In the genomic region with DNA sequence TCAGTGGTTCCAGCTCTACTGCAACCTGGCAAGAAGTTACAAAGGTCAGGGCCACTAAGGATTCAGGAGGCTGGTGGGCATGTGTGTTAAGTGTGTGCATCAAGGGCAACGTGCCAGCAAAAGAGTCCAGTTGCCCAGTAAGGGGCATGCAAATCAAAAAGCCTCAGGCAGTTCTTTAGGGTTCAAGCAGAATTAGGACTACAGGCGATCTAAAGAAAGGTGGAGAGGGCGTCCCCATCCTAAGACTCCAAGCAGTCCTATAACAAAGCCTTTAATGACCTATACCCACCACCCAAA, we compare ENCODE assay signal across 8 mouse cellular contexts. TPM values are rescaled to one million over a fixed set of nuclear protein-coding genes. Genes with fewer than 3 reads are reported as not detected.
DNase-seq lines count a peak whose midpoint lies in the region; ATAC-seq and TF ChIP-seq lines count a peak whose summit lies in the region.

No protein-coding gene starts in this region.

- WGBS in lung, adult 2 months = 21% methylated on average over 3 of the region's 3 CpGs
- WGBS in embryonic facial prominence, embryonic 11.5 days = 16% methylated on average over 3 of the region's 3 CpGs
- WGBS in midbrain, embryonic 13.5 days = 25% methylated on average over 3 of the region's 3 CpGs

- peak overlapping the region; percentile 70 for H3K9ac ChIP-seq in embryonic facial prominence, embryonic 11.5 days (replicated peaks; ENCODE audit: low read length)
- peak overlapping the region; percentile 92 for H3K9ac ChIP-seq in midbrain, embryonic 13.5 days (replicated peaks)

- DNase-seq in lung, adult 2 months = no peak
- DNase-seq in lung, postnatal 10 days = no peak
- no peak for DNase-seq in embryonic facial prominence, embryonic 11.5 days (ENCODE audit: low spot score)
- DNase-seq in kidney, adult 18-20 months = peak; percentile 45
- no peak for DNase-seq in frontal cortex, postnatal 36 days (ENCODE audit: low spot score in 2 of 2)
- no peak for DNase-seq in urinary bladder, postnatal 25 days (ENCODE audit: low spot score)
- DNase-seq in adrenal gland, postnatal 14 days = no peak

- H3K9me3 ChIP-seq in embryonic facial prominence, embryonic 11.5 days (replicated peaks; ENCODE audit: control insufficient read depth, low read length) = no peaks in the 10 kb centered on the region
- H3K9me3 ChIP-seq in midbrain, embryonic 13.5 days = no peaks in the 10 kb centered on the region

- no peak for TF ChIP-seq POLR2A in lung, adult 2 months (IDR thresholded peaks at IDR 0.05; ENCODE audit: borderline replicate concordance, extremely low read depth, low read depth, low read length)

- TF ChIP-seq CTCF in lung, adult 2 months (IDR thresholded peaks at IDR 0.05; ENCODE audit: insufficient read depth, low read length) = no peak

- H3K4me2 ChIP-seq in embryonic facial prominence, embryonic 11.5 days (ENCODE audit: low read depth, low read length) = peak overlapping the region; percentile 66
- H3K4me2 ChIP-seq in midbrain, embryonic 13.5 days (replicated peaks) = peak overlapping the region; percentile 90

- ATAC-seq in embryonic facial prominence, embryonic 11.5 days (replicated peaks; ENCODE audit: insufficient number of reproducible peaks, low FRiP score, low TSS enrichment, low read depth) = no peak; the same call in 1 of the 2 replicates
- ATAC-seq in midbrain, embryonic 13.5 days = peak; percentile 10; the same call in 1 of the 2 replicates

- H3K27me3 ChIP-seq in embryonic facial prominence, embryonic 11.5 days (ENCODE audit: control insufficient read depth, insufficient read depth, low read length) = no peaks in the 10 kb centered on the region
- H3K27me3 ChIP-seq in midbrain, embryonic 13.5 days = no peaks in the 10 kb centered on the region

- H3K4me3 ChIP-seq in lung, adult 2 months (replicated peaks; ENCODE audit: extremely low read depth, low read depth, low read length) = peak overlapping the region; percentile 74
- H3K4me3 ChIP-seq in embryonic facial prominence, embryonic 11.5 days (ENCODE audit: low read depth, low read length) = peak overlapping the region; percentile 61
- H3K4me3 ChIP-seq in midbrain, embryonic 13.5 days (replicated peaks) = peak overlapping the region; percentile 72

- peaks cover 14% of the 10 kb centered on the region for H3K36me3 ChIP-seq in embryonic facial prominence, embryonic 11.5 days (replicated peaks; ENCODE audit: control insufficient read depth, insufficient read depth, low read depth, low read length)
- peaks cover 53% of the 10 kb centered on the region for H3K36me3 ChIP-seq in midbrain, embryonic 13.5 days

- peaks cover 16% of the 10 kb centered on the region for H3K4me1 ChIP-seq in lung, adult 2 months (ENCODE audit: control insufficient read depth, insufficient read depth, low read length)
- peaks cover 2% of the 10 kb centered on the region; the same call in 1 of the 2 replicates for H3K4me1 ChIP-seq in embryonic facial prominence, embryonic 11.5 days (ENCODE audit: control insufficient read depth, insufficient read depth, low read length)
- peaks cover 42% of the 10 kb centered on the region for H3K4me1 ChIP-seq in midbrain, embryonic 13.5 days (replicated peaks)

- peak overlapping the region; percentile 84 for H3K27ac ChIP-seq in embryonic facial prominence, embryonic 11.5 days (replicated peaks; ENCODE audit: low read depth, low read length)
- peak overlapping the region; percentile 92 for H3K27ac ChIP-seq in midbrain, embryonic 13.5 days

RNA-seq across cellular contexts. Expression of gene Rnf167, which starts 0.8 kb away (rescaled TPM):
- 116 and 146 TPM in 2 replicates for polyA plus RNA-seq in lung, adult 2 months (2012; rRNA removed)
- polyA plus RNA-seq in embryonic facial prominence, embryonic 11.5 days (2014; fragmentation: Nextera tagmentation; extraction: Ambion mirVana) = 81.9 and 92.8 TPM in 2 replicates
- polyA plus RNA-seq in midbrain, embryonic 13.5 days (2015; fragmentation: Nextera tagmentation; extraction: Ambion mirVana) = 111 and 113 TPM in 2 replicates
- 69.6 and 88.5 TPM in 2 replicates for total RNA-seq in adrenal gland, postnatal 14 days (2021)

RNA-seq across cellular contexts. Expression of gene Slc25a11, which starts 1.1 kb away (rescaled TPM):
- polyA plus RNA-seq in lung, adult 2 months (2012; rRNA removed) = 83.6 and 113 TPM in 2 replicates
- polyA plus RNA-seq in embryonic facial prominence, embryonic 11.5 days (2014; fragmentation: Nextera tagmentation; extraction: Ambion mirVana) = 144 and 150 TPM in 2 replicates
- 169 and 170 TPM in 2 replicates for polyA plus RNA-seq in midbrain, embryonic 13.5 days (2015; fragmentation: Nextera tagmentation; extraction: Ambion mirVana)
- total RNA-seq in adrenal gland, postnatal 14 days (2021) = 175 and 184 TPM in 2 replicates

RNA-seq across cellular contexts. Expression of gene Gp1ba, which starts 7.3 kb away (rescaled TPM):
- 0.70 and 1.7 TPM in 2 replicates for polyA plus RNA-seq in lung, adult 2 months (2012; rRNA removed)
- polyA plus RNA-seq in embryonic facial prominence, embryonic 11.5 days (2014; fragmentation: Nextera tagmentation; extraction: Ambion mirVana) = 0.93 and 1.3 TPM in 2 replicates
- 0.17 and 0.26 TPM in 2 replicates for polyA plus RNA-seq in midbrain, embryonic 13.5 days (2015; fragmentation: Nextera tagmentation; extraction: Ambion mirVana)
- total RNA-seq in adrenal gland, postnatal 14 days (2021) = 0.49 and 0.56 TPM in 2 replicates

RNA-seq across cellular contexts. Expression of gene Pfn1, which starts 8.2 kb away (rescaled TPM):
- polyA plus RNA-seq in lung, adult 2 months (2012; rRNA removed) = 933 and 1,129 TPM in 2 replicates
- polyA plus RNA-seq in embryonic facial prominence, embryonic 11.5 days (2014; fragmentation: Nextera tagmentation; extraction: Ambion mirVana) = 1,669 and 1,679 TPM in 2 replicates
- polyA plus RNA-seq in midbrain, embryonic 13.5 days (2015; fragmentation: Nextera tagmentation; extraction: Ambion mirVana) = 785 and 825 TPM in 2 replicates
- total RNA-seq in adrenal gland, postnatal 14 days (2021) = 807 and 918 TPM in 2 replicates

RNA-seq across cellular contexts. Expression of gene Eno3, which starts 10.8 kb away (rescaled TPM):
- polyA plus RNA-seq in lung, adult 2 months (2012; rRNA removed) = 19.6 and 97.3 TPM in 2 replicates
- 30.7 and 40.4 TPM in 2 replicates for polyA plus RNA-seq in embryonic facial prominence, embryonic 11.5 days (2014; fragmentation: Nextera tagmentation; extraction: Ambion mirVana)
- polyA plus RNA-seq in midbrain, embryonic 13.5 days (2015; fragmentation: Nextera tagmentation; extraction: Ambion mirVana) = 8.0 and 9.5 TPM in 2 replicates
- total RNA-seq in adrenal gland, postnatal 14 days (2021) = 14.9 and 21.4 TPM in 2 replicates
